9 mouse cellular contexts compared by ENCODE assay signal in the genomic region with DNA sequence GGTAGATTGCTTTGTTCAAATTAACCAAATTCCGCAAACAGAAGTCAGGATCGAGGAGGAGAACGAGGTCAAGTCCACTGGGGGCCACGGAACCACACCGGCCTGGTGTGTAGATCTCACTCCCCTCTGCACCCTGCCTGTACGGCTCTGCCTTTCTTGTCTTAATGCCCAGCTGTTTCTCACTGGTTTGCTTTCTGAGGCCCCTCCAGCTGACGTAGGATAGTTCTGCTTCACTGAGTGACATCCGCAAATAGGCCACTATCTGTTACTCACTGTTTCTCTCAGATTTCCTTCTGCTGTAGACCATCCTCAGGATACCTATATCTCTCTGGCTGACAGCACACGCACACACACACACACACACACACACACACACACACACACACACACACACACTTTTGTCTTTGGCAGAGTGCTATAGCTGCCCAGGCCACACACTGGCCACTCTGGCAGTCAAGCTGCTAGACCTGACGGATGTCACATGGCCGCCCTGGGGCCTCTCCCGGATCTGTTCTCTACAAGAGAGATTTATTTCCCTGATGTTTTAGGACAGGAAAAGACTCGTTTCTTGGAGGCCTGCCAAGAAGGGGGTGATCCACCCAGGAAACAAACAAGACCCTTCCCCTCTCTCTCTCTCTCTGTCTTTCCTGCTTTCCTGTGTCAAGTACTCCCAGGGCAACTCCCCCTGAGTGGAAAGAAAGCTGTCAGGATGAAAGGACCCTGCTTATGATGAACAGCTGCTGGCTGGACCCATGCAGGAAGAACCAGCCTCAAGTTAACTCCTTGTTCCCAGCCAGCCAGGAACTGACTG.
DNase-seq lines count a peak whose midpoint lies in the region; ATAC-seq and TF ChIP-seq lines count a peak whose summit lies in the region.
"Had no signal": no experiment of that assay in that cellular context is flagged by ENCODE, and none has a peak within 500 bp of the region (broad histone marks: within the 10 kb centered on the region; RNA-seq: fewer than 3 reads in every experiment).

No protein-coding gene starts in this region.

- H3K4me3 ChIP-seq in embryonic facial prominence, embryonic 11.5 days (ENCODE audit: low read depth, low read length): no peak overlapping the region
- no peak overlapping the region for H3K4me3 ChIP-seq in hindbrain, embryonic 15.5 days
- H3K4me3 ChIP-seq in limb, embryonic 15.5 days: no peak overlapping the region
- H3K4me3 ChIP-seq in neural tube, embryonic 11.5 days (ENCODE audit: low read depth, low read length): no peak overlapping the region
- no peak overlapping the region for H3K4me3 ChIP-seq in thymus, adult 2 months (ENCODE audit: control insufficient read depth, insufficient read depth, low read length)

- no peaks in the 10 kb centered on the region for H3K27me3 ChIP-seq in embryonic facial prominence, embryonic 11.5 days (ENCODE audit: control insufficient read depth, insufficient read depth, low read length)
- H3K27me3 ChIP-seq in hindbrain, embryonic 15.5 days: no peaks in the 10 kb centered on the region
- no peaks in the 10 kb centered on the region for H3K27me3 ChIP-seq in limb, embryonic 15.5 days
- H3K27me3 ChIP-seq in neural tube, embryonic 11.5 days (ENCODE audit: control insufficient read depth, insufficient read depth, low read length): no peaks in the 10 kb centered on the region
- H3K27me3 ChIP-seq in thymus, adult 2 months (ENCODE audit: control insufficient read depth, insufficient read depth, low read length): no peaks in the 10 kb centered on the region
- H3K27me3 ChIP-seq: Patski had no signal

- no peak for TF ChIP-seq POLR2A in thymus, adult 2 months (IDR thresholded peaks at IDR 0.05; ENCODE audit: control insufficient read depth, extremely low read depth, insufficient read depth, low read length, poor library complexity)

- peak; percentile 66 to 86 for DNase-seq in adrenal gland, adult (ENCODE audit: inconsistent age in 2 of 2, low spot score in 1 of 2)
- peak; percentile 57 for DNase-seq in embryonic facial prominence, embryonic 11.5 days (ENCODE audit: low spot score)
- DNase-seq in neural tube, embryonic 11.5 days (ENCODE audit: low spot score): peak; percentile 70
- DNase-seq in urinary bladder, postnatal 4 days (ENCODE audit: low spot score in 2 of 2): no peak
- DNase-seq in layer of hippocampus, adult 9-10 months (ENCODE audit: low spot score): no peak
- no peak for DNase-seq in thymus, adult 2 months

- H3K27ac ChIP-seq in embryonic facial prominence, embryonic 11.5 days (replicated peaks; ENCODE audit: low read depth, low read length): peak overlapping the region; percentile 53
- H3K27ac ChIP-seq in hindbrain, embryonic 15.5 days (replicated peaks): no peak overlapping the region
- H3K27ac ChIP-seq in limb, embryonic 15.5 days: peak overlapping the region; percentile 38
- peak overlapping the region; percentile 21 for H3K27ac ChIP-seq in neural tube, embryonic 11.5 days (ENCODE audit: low read depth, low read length)
- no peak overlapping the region for H3K27ac ChIP-seq in thymus, adult 2 months (ENCODE audit: control insufficient read depth, insufficient read depth, low read length)

- no peaks in the 10 kb centered on the region for H3K9me3 ChIP-seq in embryonic facial prominence, embryonic 11.5 days (replicated peaks; ENCODE audit: control insufficient read depth, low read length)
- no peaks in the 10 kb centered on the region for H3K9me3 ChIP-seq in hindbrain, embryonic 15.5 days
- no peaks in the 10 kb centered on the region for H3K9me3 ChIP-seq in limb, embryonic 15.5 days
- H3K9me3 ChIP-seq in neural tube, embryonic 11.5 days (ENCODE audit: control insufficient read depth, low read length): no peaks in the 10 kb centered on the region

- WGBS in embryonic facial prominence, embryonic 11.5 days: 52% methylated on average over 13 of the region's 13 CpGs
- 48% methylated on average over 13 of the region's 13 CpGs for WGBS in hindbrain, embryonic 15.5 days
- WGBS in limb, embryonic 15.5 days: 39% methylated on average over 13 of the region's 13 CpGs
- 42% methylated on average over 13 of the region's 13 CpGs for WGBS in neural tube, embryonic 11.5 days
- 83% methylated on average over 13 of the region's 13 CpGs for WGBS in thymus, adult 2 months

- peaks cover 3% of the 10 kb centered on the region; the same call in 1 of the 2 replicates for H3K4me1 ChIP-seq in embryonic facial prominence, embryonic 11.5 days (ENCODE audit: control insufficient read depth, insufficient read depth, low read length)
- H3K4me1 ChIP-seq in hindbrain, embryonic 15.5 days (replicated peaks): peaks cover 15% of the 10 kb centered on the region
- peaks cover 16% of the 10 kb centered on the region for H3K4me1 ChIP-seq in limb, embryonic 15.5 days
- H3K4me1 ChIP-seq in neural tube, embryonic 11.5 days (ENCODE audit: control insufficient read depth, insufficient read depth, low read length): peaks cover 13% of the 10 kb centered on the region; the same call in 1 of the 2 replicates
- H3K4me1 ChIP-seq in thymus, adult 2 months (replicated peaks; ENCODE audit: control insufficient read depth, insufficient read depth, low read length): no peaks in the 10 kb centered on the region

- no peak overlapping the region for H3K9ac ChIP-seq in embryonic facial prominence, embryonic 11.5 days (replicated peaks; ENCODE audit: low read length)
- no peak overlapping the region for H3K9ac ChIP-seq in hindbrain, embryonic 15.5 days
- no peak overlapping the region for H3K9ac ChIP-seq in limb, embryonic 15.5 days
- no peak overlapping the region for H3K9ac ChIP-seq in neural tube, embryonic 11.5 days (ENCODE audit: low read length)

- ATAC-seq in embryonic facial prominence, embryonic 11.5 days (replicated peaks; ENCODE audit: insufficient number of reproducible peaks, low FRiP score, low TSS enrichment, low read depth): peak; percentile 59
- peak; percentile 84 for ATAC-seq in hindbrain, embryonic 15.5 days (ENCODE audit: low FRiP score, low read depth)
- peak; percentile 75 for ATAC-seq in limb, embryonic 15.5 days (ENCODE audit: insufficient number of reproducible peaks, low FRiP score, low TSS enrichment, low read depth)
- ATAC-seq in neural tube, embryonic 11.5 days (ENCODE audit: insufficient read depth, low FRiP score, low TSS enrichment): peak; percentile 91
- ATAC-seq: Patski had no signal

- no peak for TF ChIP-seq CTCF in thymus, adult 2 months (IDR thresholded peaks at IDR 0.05; ENCODE audit: borderline replicate concordance, control insufficient read depth, extremely low read depth, insufficient read depth, low read length, poor library complexity)

- H3K36me3 ChIP-seq in embryonic facial prominence, embryonic 11.5 days (replicated peaks; ENCODE audit: control insufficient read depth, insufficient read depth, low read depth, low read length): no peaks in the 10 kb centered on the region
- no peaks in the 10 kb centered on the region for H3K36me3 ChIP-seq in hindbrain, embryonic 15.5 days
- H3K36me3 ChIP-seq in limb, embryonic 15.5 days: no peaks in the 10 kb centered on the region
- H3K36me3 ChIP-seq in neural tube, embryonic 11.5 days (ENCODE audit: control insufficient read depth, insufficient read depth, low read length): no peaks in the 10 kb centered on the region
- no peaks in the 10 kb centered on the region for H3K36me3 ChIP-seq in thymus, adult 2 months (ENCODE audit: control insufficient read depth, insufficient read depth, low read length)

- no peak overlapping the region for H3K4me2 ChIP-seq in embryonic facial prominence, embryonic 11.5 days (ENCODE audit: low read depth, low read length)
- no peak overlapping the region for H3K4me2 ChIP-seq in hindbrain, embryonic 15.5 days
- no peak overlapping the region for H3K4me2 ChIP-seq in limb, embryonic 15.5 days
- no peak overlapping the region for H3K4me2 ChIP-seq in neural tube, embryonic 11.5 days (ENCODE audit: low read depth)

Comparison
In these comparisons a context has a peak if more than half of its experiments do, and no peak if none do; other contexts are left out.
1. DNase-seq: peak in adrenal gland, adult (2 of 2), embryonic facial prominence, embryonic 11.5 days (single experiment) and neural tube, embryonic 11.5 days (single experiment); none in urinary bladder, postnatal 4 days (0 of 2), layer of hippocampus, adult 9-10 months (single experiment) and thymus, adult 2 months (single experiment).
2. H3K27ac ChIP-seq: peak in embryonic facial prominence, embryonic 11.5 days (single experiment), limb, embryonic 15.5 days (single experiment) and neural tube, embryonic 11.5 days (single experiment); none in hindbrain, embryonic 15.5 days (single experiment) and thymus, adult 2 months (single experiment).
3. Peak in every context shown above with its lines, with median percentiles within 50 percentile points of each other: ATAC-seq.